8 mouse cellular contexts compared by ENCODE assay signal in genomic region chr5:139449161-139449791, GRCm38 (mm10). TPM values are rescaled to one million over a fixed set of nuclear protein-coding genes. Genes with fewer than 3 reads are reported as not detected.
DNase-seq lines count a peak whose midpoint lies in the region; ATAC-seq and TF ChIP-seq lines count a peak whose summit lies in the region.

No protein-coding gene starts in this region.

- no peak overlapping the region for H3K9ac ChIP-seq in hindbrain, embryonic 11.5 days (ENCODE audit: low read depth, low read length)
- no peak overlapping the region for H3K9ac ChIP-seq in lung, embryonic 15.5 days

- H3K27ac ChIP-seq in hindbrain, embryonic 11.5 days (ENCODE audit: low read depth, low read length), result peak overlapping the region; percentile 77
- H3K27ac ChIP-seq in lung, embryonic 15.5 days, result peak overlapping the region; percentile 59

- no peak overlapping the region for H3K4me3 ChIP-seq in hindbrain, embryonic 11.5 days (ENCODE audit: low read depth, low read length)
- H3K4me3 ChIP-seq in lung, embryonic 15.5 days, result no peak overlapping the region

- no peak for DNase-seq in cerebellum, adult 11 months
- DNase-seq in brain, embryonic 14.5 days (ENCODE audit: low read depth), result peak; percentile 42
- peak; percentile 18 for DNase-seq in hindbrain, embryonic 11.5 days (ENCODE audit: low spot score)
- peak; percentile 54 to 66 for DNase-seq in spleen, postnatal 36 days (ENCODE audit: low spot score in 2 of 2)
- DNase-seq in gastrocnemius, postnatal 10 days, result no peak

- no peak for TF ChIP-seq POLR2A in brain, embryonic 14.5 days (IDR thresholded peaks at IDR 0.05; ENCODE audit: borderline replicate concordance, extremely low read depth, insufficient read depth, insufficient read length, poor library complexity, severe bottlenecking)

- no peaks in the 10 kb centered on the region for H3K9me3 ChIP-seq in hindbrain, embryonic 11.5 days (ENCODE audit: control insufficient read depth, low read length)
- no peaks in the 10 kb centered on the region for H3K9me3 ChIP-seq in lung, embryonic 15.5 days

- no peaks in the 10 kb centered on the region for H3K4me1 ChIP-seq in hindbrain, embryonic 11.5 days (replicated peaks; ENCODE audit: control insufficient read depth, insufficient read depth, low read length)
- peaks cover 26% of the 10 kb centered on the region for H3K4me1 ChIP-seq in lung, embryonic 15.5 days

- H3K4me2 ChIP-seq in hindbrain, embryonic 11.5 days (replicated peaks; ENCODE audit: low read depth, low read length), result no peak overlapping the region
- peak overlapping the region; percentile 16; the same call in 1 of the 2 replicates for H3K4me2 ChIP-seq in lung, embryonic 15.5 days

- no peak for TF ChIP-seq CTCF in brain, embryonic 14.5 days (IDR thresholded peaks at IDR 0.05; ENCODE audit: borderline replicate concordance, extremely low read depth, insufficient read depth, insufficient read length)

- no peaks in the 10 kb centered on the region for H3K36me3 ChIP-seq in hindbrain, embryonic 11.5 days (ENCODE audit: control insufficient read depth, insufficient read depth, low read length)
- H3K36me3 ChIP-seq in lung, embryonic 15.5 days, result peaks cover 6% of the 10 kb centered on the region; the same call in 1 of the 2 replicates

- ATAC-seq in cerebellum, adult (ENCODE audit: insufficient number of reproducible peaks, low FRiP score, low TSS enrichment), result 0 out of 2 replicates have a peak, but pooled peaks have one; percentile 15
- peak; percentile 66 for ATAC-seq in hindbrain, embryonic 11.5 days (ENCODE audit: low FRiP score)
- ATAC-seq in lung, embryonic 15.5 days (ENCODE audit: borderline replicate concordance, extremely low read depth, low FRiP score, low TSS enrichment), result peak; percentile 74; the same call in 1 of the 2 replicates
- no peak for ATAC-seq in frontal cortex, adult (ENCODE audit: low TSS enrichment)

- WGBS in hindbrain, embryonic 11.5 days, result 36% methylated on average over 5 of the region's 5 CpGs
- WGBS in lung, embryonic 15.5 days, result 34% methylated on average over 5 of the region's 5 CpGs

- no peaks in the 10 kb centered on the region for H3K27me3 ChIP-seq in hindbrain, embryonic 11.5 days (ENCODE audit: control insufficient read depth, insufficient read depth, low read length)
- no peaks in the 10 kb centered on the region for H3K27me3 ChIP-seq in lung, embryonic 15.5 days

RNA-seq across cellular contexts. Expression of gene 3110082I17Rik, which starts 11.1 kb away (rescaled TPM):
- 12.3 and 13.4 TPM in 2 replicates for polyA plus RNA-seq in brain, embryonic 14.5 days (2012; rRNA removed)
- 29.2 and 31.2 TPM in 2 replicates for polyA plus RNA-seq in hindbrain, embryonic 11.5 days (2014; fragmentation: Nextera tagmentation; extraction: Ambion mirVana)
- polyA plus RNA-seq in lung, embryonic 15.5 days (2015; fragmentation: Nextera tagmentation; extraction: Ambion mirVana), result 40.0 and 41.8 TPM in 2 replicates
- 10 to 100 TPM; 11.8 to 12.2 TPM for total RNA-seq in gastrocnemius, postnatal 10 days (2021)

RNA-seq across cellular contexts. Expression of gene Gper1, which starts 26.3 kb away (rescaled TPM):
- polyA plus RNA-seq in brain, embryonic 14.5 days (2012; rRNA removed), result 6.5 and 6.8 TPM in 2 replicates
- 2.0 and 2.4 TPM in 2 replicates for polyA plus RNA-seq in hindbrain, embryonic 11.5 days (2014; fragmentation: Nextera tagmentation; extraction: Ambion mirVana)
- 6.1 and 6.6 TPM in 2 replicates for polyA plus RNA-seq in lung, embryonic 15.5 days (2015; fragmentation: Nextera tagmentation; extraction: Ambion mirVana)
- 1 to 10 TPM; 2.3 to 2.7 TPM for total RNA-seq in gastrocnemius, postnatal 10 days (2021)

RNA-seq across cellular contexts. Expression of gene Zfand2a, which starts 35.1 kb away (rescaled TPM):
- 21.2 and 28.0 TPM in 2 replicates for polyA plus RNA-seq in brain, embryonic 14.5 days (2012; rRNA removed)
- 6.7 and 8.4 TPM in 2 replicates for polyA plus RNA-seq in hindbrain, embryonic 11.5 days (2014; fragmentation: Nextera tagmentation; extraction: Ambion mirVana)
- polyA plus RNA-seq in lung, embryonic 15.5 days (2015; fragmentation: Nextera tagmentation; extraction: Ambion mirVana), result 7.7 and 9.5 TPM in 2 replicates
- total RNA-seq in gastrocnemius, postnatal 10 days (2021), result 10 to 100 TPM; 10.0 to 11.7 TPM

RNA-seq across cellular contexts. Expression of gene C130050O18Rik, which starts 44.2 kb away (rescaled TPM):
- polyA plus RNA-seq in brain, embryonic 14.5 days (2012; rRNA removed), result 0.20 and 0.33 TPM in 2 replicates
- polyA plus RNA-seq in hindbrain, embryonic 11.5 days (2014; fragmentation: Nextera tagmentation; extraction: Ambion mirVana), result 0.11 and 0.32 TPM in 2 replicates
- 0.86 and 1.0 TPM in 2 replicates for polyA plus RNA-seq in lung, embryonic 15.5 days (2015; fragmentation: Nextera tagmentation; extraction: Ambion mirVana)
- total RNA-seq in gastrocnemius, postnatal 10 days (2021), result 1 to 10 TPM; 1.0 to 1.5 TPM

Comparison
In these comparisons a context has a peak if more than half of its experiments do, and no peak if none do; other contexts are left out.
1. DNase-seq: peak in brain, embryonic 14.5 days (single experiment), hindbrain, embryonic 11.5 days (single experiment) and spleen, postnatal 36 days (2 of 2); none in cerebellum, adult 11 months (single experiment) and gastrocnemius, postnatal 10 days (single experiment).